Mouse (Mus musculus) stomach, embryonic 14.5 days (tissue): ENCODE data around the gene Rps23. TPM values are rescaled to one million over a fixed set of nuclear protein-coding genes. Genes with fewer than 3 reads are reported as not detected.

ENCODE experiments used
- ATAC-seq: fragments of 200-750 bp; cut with Nextera tagmentation; 2 replicates; pipeline ENCODE4 v1.8.0; 2017; ENCODE audit warnings: low read depth, moderate TSS enrichment; ENCODE audit not compliant: insufficient number of reproducible peaks, insufficient read depth, low FRiP score
- H3K27ac ChIP-seq: fragments of 300-500 bp; sonication (generic); 2 replicates; pipeline ENCODE4 v1.5.1; 2014; ENCODE audit warnings: mild to moderate bottlenecking, low read length, moderate library complexity, mixed read lengths
- H3K27me3 ChIP-seq: fragments of 300-500 bp; sonication (generic); 2 replicates; pipeline ENCODE4 v1.6.1; 2014; ENCODE audit warnings: low read length, control low read depth, mixed read lengths; ENCODE audit not compliant: control insufficient read depth, insufficient read depth
- H3K36me3 ChIP-seq: fragments of 300-500 bp; sonication (generic); 2 replicates; pipeline ENCODE4 v1.6.1; 2014; ENCODE audit warnings: mild to moderate bottlenecking, control low read depth, low read length, moderate library complexity, mixed read lengths; ENCODE audit not compliant: control insufficient read depth, insufficient read depth
- H3K4me1 ChIP-seq: fragments of 300-500 bp; sonication (generic); 2 replicates; pipeline ENCODE4 v1.6.1; 2014; ENCODE audit warnings: low read length, control low read depth, mixed read lengths; ENCODE audit not compliant: control insufficient read depth, insufficient read depth
- H3K4me2 ChIP-seq: fragments of 300-500 bp; sonication (generic); replicated peaks from 2 replicates; pipeline ENCODE4 v1.6.1; 2014; ENCODE audit warnings: low read depth, low read length, control low read depth
- H3K4me3 ChIP-seq: fragments of 300-500 bp; sonication (generic); 2 replicates; pipeline ENCODE4 v1.5.1; 2014; ENCODE audit warnings: low read depth, low read length, control low read depth
- H3K9ac ChIP-seq: fragments of 300-500 bp; sonication (generic); replicated peaks from 2 replicates; pipeline ENCODE4 v1.6.1; 2014; ENCODE audit warnings: low read depth, mild to moderate bottlenecking, control low read depth, low read length, moderate library complexity, mixed read lengths
- H3K9me3 ChIP-seq: fragments of 300-500 bp; sonication (generic); 2 replicates; pipeline ENCODE4 v1.6.1; 2016; ENCODE audit warnings: low read depth, low read length, control low read depth; ENCODE audit not compliant: control insufficient read depth
- WGBS: fragments of 180-500 bp; shearing (Covaris S2); extraction: QIAGEN DNeasy Blood & Tissue Kit; methylation state at CpG from one replicate; pipeline ENCODE4 v1.1.7; 2014; 5-methylcytosine and 5-hydroxymethylcytosine counted together
- polyA plus RNA-seq: library from polyadenylated mRNA; unstranded; fragments of >200 nt; fragmentation: Nextera tagmentation; extraction: Ambion mirVana; gene quantifications from 2 replicates; pipeline ENCODE4 v1.2.1, GENCODE M21; 2014

Rps23 gene
- polyA plus RNA-seq, result 347 and 350 TPM in 2 replicates

GRCm38 (mm10) chr13:90922751-90923612 lies at the start of gene Rps23:
Rps23 (plus strand) TSS chr13:90922958.
- Histone ChIP-seq H3K9ac (peak within 1 kb of the TSS; percentile 83), H3K36me3 (peaks cover 25% of the 10 kb centered on the region), H3K27ac (peak within 1 kb of the TSS; percentile 55; the same call in 1 of the 2 replicates), H3K27me3 (no peaks in the 10 kb centered on the region), H3K4me1 (no peaks in the 10 kb centered on the region), H3K4me3 (peak within 1 kb of the TSS; percentile 62), H3K9me3 (no peaks in the 10 kb centered on the region), H3K4me2 (peak within 1 kb of the TSS; percentile 78)
- peak; percentile 97 for ATAC-seq
- WGBS, result under 1% methylated on average over 57 of the region's 57 CpGs

- peaks cover 5% of the 10 kb centered on the region; the same call in 1 of the 2 replicates for H3K4me1 ChIP-seq
- H3K4me2 ChIP-seq, result no peak overlapping the region
- H3K4me3 ChIP-seq, result no peak overlapping the region
- 61% methylated on average over 1 of the region's 1 CpGs for WGBS
- H3K27me3 ChIP-seq, result no peaks in the 10 kb centered on the region
- no peaks in the 10 kb centered on the region for H3K9me3 ChIP-seq
- no peaks in the 10 kb centered on the region for H3K36me3 ChIP-seq
- H3K9ac ChIP-seq, result no peak overlapping the region
- no peak overlapping the region for H3K27ac ChIP-seq
- no peak for ATAC-seq
Observed at GRCm38 (mm10) chr13:90881727-90882429, 40.9 kb upstream of the Rps23 start.

GRCm38 (mm10) chr13:90885856-90886532 lies 36.8 kb upstream of the Rps23 start:
- H3K9ac ChIP-seq, result no peak overlapping the region
- peak overlapping the region; percentile 61 for H3K4me2 ChIP-seq
- H3K4me1 ChIP-seq, result peaks cover 5% of the 10 kb centered on the region; the same call in 1 of the 2 replicates
- H3K27ac ChIP-seq, result no peak overlapping the region
- no peaks in the 10 kb centered on the region for H3K27me3 ChIP-seq
- 27% methylated on average over 13 of the region's 13 CpGs for WGBS
- peak overlapping the region; percentile 33 for H3K4me3 ChIP-seq
- no peaks in the 10 kb centered on the region for H3K36me3 ChIP-seq
- H3K9me3 ChIP-seq, result no peaks in the 10 kb centered on the region
- peak; percentile 23; the same call in 1 of the 2 replicates for ATAC-seq

- Histone ChIP-seq H3K4me2 (peak overlapping the region; percentile 61), H3K4me3 (peak overlapping the region; percentile 33), H3K27ac (no peak overlapping the region), H3K4me1 (peaks cover 5% of the 10 kb centered on the region; the same call in 1 of the 2 replicates), H3K9me3 (no peaks in the 10 kb centered on the region), H3K27me3 (no peaks in the 10 kb centered on the region), H3K36me3 (no peaks in the 10 kb centered on the region), H3K9ac (no peak overlapping the region)
- WGBS, result 1% methylated on average over 18 of the region's 18 CpGs
- peak; percentile 19; the same call in 1 of the 2 replicates for ATAC-seq
Observed at GRCm38 (mm10) chr13:90886568-90886983, 36.2 kb upstream of the Rps23 start.

GRCm38 (mm10) chr13:90890111-90890510 lies 32.6 kb upstream of the Rps23 start:
- WGBS, result 81% methylated on average over 5 of the region's 5 CpGs
- H3K4me1 ChIP-seq, result peaks cover 5% of the 10 kb centered on the region; the same call in 1 of the 2 replicates
- no peak overlapping the region for H3K4me2 ChIP-seq
- H3K9ac ChIP-seq, result no peak overlapping the region
- H3K36me3 ChIP-seq, result no peaks in the 10 kb centered on the region
- H3K4me3 ChIP-seq, result no peak overlapping the region
- H3K27me3 ChIP-seq, result no peaks in the 10 kb centered on the region
- no peak overlapping the region for H3K27ac ChIP-seq
- no peaks in the 10 kb centered on the region for H3K9me3 ChIP-seq
- no peak for ATAC-seq

GRCm38 (mm10) chr13:90894819-90895218 lies 27.9 kb upstream of the Rps23 start:
- WGBS, result 91% methylated on average over 4 of the region's 4 CpGs
- H3K4me3 ChIP-seq, result no peak overlapping the region
- no peaks in the 10 kb centered on the region for H3K36me3 ChIP-seq
- H3K9me3 ChIP-seq, result no peaks in the 10 kb centered on the region
- no peaks in the 10 kb centered on the region for H3K27me3 ChIP-seq
- H3K27ac ChIP-seq, result no peak overlapping the region
- H3K9ac ChIP-seq, result no peak overlapping the region
- H3K4me2 ChIP-seq, result no peak overlapping the region
- no peak for ATAC-seq
- no peaks in the 10 kb centered on the region for H3K4me1 ChIP-seq

- Histone ChIP-seq H3K4me3 (no peak overlapping the region), H3K4me2 (no peak overlapping the region), H3K9me3 (no peaks in the 10 kb centered on the region), H3K4me1 (no peaks in the 10 kb centered on the region), H3K36me3 (no peaks in the 10 kb centered on the region), H3K27me3 (no peaks in the 10 kb centered on the region), H3K27ac (no peak overlapping the region), H3K9ac (no peak overlapping the region)
- ATAC-seq, result no peak
- WGBS, result 57% methylated on average over 2 of the region's 2 CpGs
Observed at GRCm38 (mm10) chr13:90896098-90896497, 26.7 kb upstream of the Rps23 start.

GRCm38 (mm10) chr13:90896821-90897220 lies 25.9 kb upstream of the Rps23 start:
- Histone ChIP-seq H3K4me1 (no peaks in the 10 kb centered on the region), H3K27me3 (no peaks in the 10 kb centered on the region), H3K4me3 (no peak overlapping the region), H3K36me3 (no peaks in the 10 kb centered on the region), H3K9me3 (no peaks in the 10 kb centered on the region), H3K4me2 (no peak overlapping the region), H3K27ac (no peak overlapping the region), H3K9ac (no peak overlapping the region)
- ATAC-seq, result no peak
- WGBS, result 94% methylated on average over 12 of the region's 12 CpGs
